In the genomic region with DNA sequence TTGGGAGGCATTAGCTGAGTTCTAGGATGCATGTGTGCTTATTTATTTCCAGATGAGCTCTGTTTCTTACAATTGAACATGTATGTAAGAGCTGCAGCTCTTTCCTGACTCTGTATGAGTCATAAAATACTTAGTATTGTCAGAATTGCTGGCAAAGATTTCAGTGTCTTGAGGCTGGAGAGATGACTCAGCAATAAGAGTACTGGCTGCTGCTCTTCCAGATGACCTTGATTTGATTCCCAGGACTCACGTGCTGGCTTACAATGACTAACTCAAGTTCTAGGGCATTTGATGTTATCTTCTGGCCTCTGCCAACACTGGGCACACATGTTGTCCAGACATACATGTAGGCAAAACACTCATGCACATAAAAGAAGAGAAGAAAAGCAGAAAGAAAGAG, we compare ENCODE assay signal across 13 mouse cellular contexts.
DNase-seq lines count a peak whose midpoint lies in the region; ATAC-seq and TF ChIP-seq lines count a peak whose summit lies in the region.
"Had no signal": no experiment of that assay in that cellular context is flagged by ENCODE, and none has a peak within 500 bp of the region (broad histone marks: within the 10 kb centered on the region; RNA-seq: fewer than 3 reads in every experiment).

No protein-coding gene starts in this region.

- no peak for TF ChIP-seq EP300 in stomach, postnatal 0 days (optimal IDR thresholded peaks at IDR 0.05)

- peaks cover 4% of the 10 kb centered on the region; the same call in 1 of the 2 replicates for H3K36me3 ChIP-seq in stomach, postnatal 0 days (ENCODE audit: control insufficient read depth, insufficient read depth, low read length)
- H3K36me3 ChIP-seq in forebrain, embryonic 12.5 days (replicated peaks) = peaks cover 27% of the 10 kb centered on the region

- H3K9me3 ChIP-seq in stomach, postnatal 0 days (ENCODE audit: control insufficient read depth, low read length) = no peaks in the 10 kb centered on the region
- H3K9me3 ChIP-seq in forebrain, embryonic 12.5 days = no peaks in the 10 kb centered on the region
- H3K9me3 ChIP-seq: hindbrain, embryonic 15.5 days had no signal

- no peak overlapping the region for H3K4me2 ChIP-seq in stomach, postnatal 0 days (replicated peaks; ENCODE audit: low read depth)
- no peak overlapping the region for H3K4me2 ChIP-seq in forebrain, embryonic 12.5 days
- H3K4me2 ChIP-seq: hindbrain, embryonic 15.5 days had no signal

- H3K27ac ChIP-seq in stomach, postnatal 0 days (replicated peaks) = no peak overlapping the region
- no peak overlapping the region for H3K27ac ChIP-seq in forebrain, embryonic 12.5 days
- H3K27ac ChIP-seq: gastrocnemius, adult 2 months; hindbrain, embryonic 15.5 days had no signal

- no peak overlapping the region for H3K9ac ChIP-seq in stomach, postnatal 0 days (ENCODE audit: low read length)
- H3K9ac ChIP-seq in forebrain, embryonic 12.5 days = no peak overlapping the region
- H3K9ac ChIP-seq: hindbrain, embryonic 15.5 days had no signal

- intact Hi-C loops in heart, postnatal 14 days (cut with DNase I) = no loop called here

- no peak overlapping the region for H3K4me3 ChIP-seq in stomach, postnatal 0 days (ENCODE audit: low read depth, low read length)
- H3K4me3 ChIP-seq in forebrain, embryonic 12.5 days (replicated peaks) = no peak overlapping the region
- H3K4me3 ChIP-seq: gastrocnemius, adult 2 months; hindbrain, embryonic 15.5 days had no signal

- ATAC-seq in stomach, postnatal 0 days (ENCODE audit: low FRiP score, low TSS enrichment) = peak; percentile 24; the same call in 1 of the 2 replicates
- ATAC-seq in forebrain, embryonic 12.5 days (ENCODE audit: low FRiP score) = no peak

- no peaks in the 10 kb centered on the region for H3K4me1 ChIP-seq in stomach, postnatal 0 days (replicated peaks; ENCODE audit: control insufficient read depth, insufficient read depth)
- H3K4me1 ChIP-seq in forebrain, embryonic 12.5 days = no peaks in the 10 kb centered on the region
- H3K4me1 ChIP-seq: hindbrain, embryonic 15.5 days had no signal

- no peaks in the 10 kb centered on the region for H3K27me3 ChIP-seq in stomach, postnatal 0 days (ENCODE audit: control insufficient read depth, insufficient read depth, low read length)
- no peaks in the 10 kb centered on the region for H3K27me3 ChIP-seq in forebrain, embryonic 12.5 days
- H3K27me3 ChIP-seq: hindbrain, embryonic 15.5 days had no signal

- 43% methylated on average over 1 of the region's 1 CpGs for WGBS in stomach, postnatal 0 days
- WGBS in forebrain, embryonic 12.5 days = 87% methylated on average over 1 of the region's 1 CpGs

- TF ChIP-seq CTCF in stomach, postnatal 0 days (IDR thresholded peaks at IDR 0.05; ENCODE audit: low read depth) = no peak

- DNase-seq in heart, adult 18-20 months = peak; percentile 16 to 20
- no peak for DNase-seq in heart, postnatal 14 days
- DNase-seq in ovary, adult 18-20 months (ENCODE audit: low spot score) = peak; percentile 57
- no peak for DNase-seq in ovary, postnatal 36 days (ENCODE audit: low spot score)
- peak; percentile 67 for DNase-seq in adrenal gland, adult 8-10 months
- no peak for DNase-seq in stomach, postnatal 0 days (ENCODE audit: low spot score)
- DNase-seq in testis, postnatal 14 days (ENCODE audit: low spot score) = no peak
- DNase-seq: gastrocnemius, adult 2 months; kidney, postnatal 25 days; lung, adult 18-20 months; thymus, postnatal 14 days had no signal

Comparison
In these comparisons a context has a peak if more than half of its experiments do, and no peak if none do; other contexts are left out.
1. DNase-seq: peak in heart, adult 18-20 months (2 of 2), ovary, adult 18-20 months (single experiment) and adrenal gland, adult 8-10 months (single experiment); none in heart, postnatal 14 days (0 of 2), ovary, postnatal 36 days (single experiment), stomach, postnatal 0 days (single experiment) and testis, postnatal 14 days (single experiment).